Mouse (Mus musculus) bone marrow, adult 2 months (tissue): ENCODE data around the gene Serpinb1b.

ENCODE experiments used
- CTCF ChIP-seq: fragments of 200-500 bp; IDR thresholded peaks from 2 replicates; pipeline ENCODE4 v1.5.1; 2011; ENCODE audit warnings: low read length, control low read depth; ENCODE audit not compliant: control insufficient read depth, insufficient read depth
- POLR2A ChIP-seq: fragments of 200-500 bp; IDR thresholded peaks from 2 replicates; pipeline ENCODE4 v1.6.1; 2011; ENCODE audit warnings: low read depth, mild to moderate bottlenecking, control low read depth, low read length, borderline replicate concordance; ENCODE audit not compliant: control insufficient read depth

DNA sequence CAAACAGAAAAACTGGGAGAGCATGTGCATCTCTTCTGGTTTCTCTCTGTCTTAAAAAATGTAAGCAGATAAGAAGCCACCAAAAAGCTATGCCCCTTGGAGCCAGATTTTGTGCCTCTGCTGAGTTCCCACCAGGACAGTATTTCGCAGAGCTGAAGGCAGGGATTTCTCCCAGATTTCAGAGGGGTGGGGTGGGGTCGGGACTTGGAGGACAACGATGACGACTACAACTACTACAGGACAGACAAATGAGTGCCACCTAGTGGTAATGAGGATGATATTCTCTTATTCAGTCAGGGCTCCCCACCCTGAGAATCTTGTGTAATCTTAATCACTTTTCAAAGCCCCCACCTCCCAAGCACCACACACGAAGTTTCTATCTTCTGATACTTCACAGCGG lies 1.0 kb downstream of the Serpinb1b start:
- TF ChIP-seq POLR2A (no peak), CTCF (no peak)
